Mouse (Mus musculus) duodenum, adult 2 months (tissue): ENCODE data around the gene Epb41l5. TPM values are rescaled to one million over a fixed set of nuclear protein-coding genes. Genes with fewer than 3 reads are reported as not detected.

ENCODE experiments used
- polyA plus RNA-seq: library from polyadenylated mRNA; depleted of rRNA; stranded (reverse); fragments of >200 nt; gene quantifications from 2 replicates; pipeline ENCODE4 v1.2.3, GENCODE M21; 2012; ENCODE audit warnings: low replicate concordance; rRNA removed

Gene Epb41l5
- 1.3 and 2.7 TPM in 2 replicates for polyA plus RNA-seq

GRCm38 (mm10) chr1:119648205-119649111 is at the start of gene Epb41l5:
Gene Epb41l5, minus strand, starts transcription at chr1:119649000.

GRCm38 (mm10) chr1:119525689-119526591 is 122.9 kb downstream of the Epb41l5 start, which contains the start of gene Tmem185b:
Gene Tmem185b, plus strand, starts transcription at chr1:119526160.

GRCm38 (mm10) chr1:119504260-119505062 is 144.3 kb downstream of the Epb41l5 start, which contains the start of gene Ralb:
Gene Ralb, minus strand, starts transcription at chr1:119504794.

Other genes starting within 250 kb of the Epb41l5 start
- gene Inhbb, start 226.8 kb downstream of the Epb41l5 start, polyA plus RNA-seq, result 1.3 and 1.4 TPM in 2 replicates
- gene Ralb, start 144.2 kb downstream of the Epb41l5 start, polyA plus RNA-seq, result 21.7 and 40.1 TPM in 2 replicates
- 20.5 and 25.2 TPM in 2 replicates for gene Tmem185b, start 122.8 kb downstream of the Epb41l5 start, polyA plus RNA-seq
- gene Ptpn4, start 188.6 kb upstream of the Epb41l5 start, polyA plus RNA-seq, result 0.65 and 1.0 TPM in 2 replicates